Mouse (Mus musculus): ENCODE data around the gene Tmem127. TPM values are rescaled to one million over a fixed set of nuclear protein-coding genes. Genes with fewer than 3 reads are reported as not detected.
"Not testable (repeated sequence)": the region's sequence is repeated elsewhere in the genome, so short reads cannot be mapped to it uniquely, and the experiment has no call there.

Gene Tmem127
- total and polyA plus RNA-seq, 2 experiments from 2014 or later = 74.0 to 131 TPM

- ATAC-seq (ENCODE audit: low FRiP score) = no peak
- no peak overlapping the region for H3K27ac ChIP-seq (ENCODE audit: low read depth, low read length)
Measured at GRCm38 (mm10) chr2:127278162-127278561, 30.5 kb downstream of the Tmem127 start.

DNA sequence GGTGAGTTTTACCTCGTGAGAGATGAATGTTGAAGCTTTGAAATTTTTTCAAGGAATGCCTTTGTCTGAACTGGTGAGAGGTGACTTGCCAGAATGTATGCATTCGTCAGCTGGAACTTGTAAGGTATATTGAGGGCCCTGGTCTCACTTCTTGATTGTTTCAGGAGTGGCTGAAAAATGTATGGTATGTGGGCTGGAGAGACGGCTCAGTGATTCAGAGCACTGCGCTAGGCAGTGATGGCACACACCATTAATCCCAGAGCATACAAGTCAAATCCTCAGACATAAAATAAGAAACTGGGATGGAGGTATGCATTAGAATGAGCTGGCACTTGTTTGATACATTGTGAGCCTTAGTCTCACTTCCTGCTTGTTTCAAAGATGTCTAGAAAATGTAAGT, 44.5 kb downstream of the Tmem127 start:
- Histone ChIP-seq H3K4me2 (ENCODE audit: low read depth, low read length, poor library complexity, severe bottlenecking) (no peak overlapping the region), H3K4me3 (ENCODE audit: low read depth, low read length) (no peak overlapping the region), H3K9ac (replicated peaks; ENCODE audit: low read length, poor library complexity, severe bottlenecking) (no peak overlapping the region), H3K27ac (ENCODE audit: low read depth, low read length) (no peak overlapping the region), H3K27me3 (ENCODE audit: insufficient read depth, low read length) (no peaks in the 10 kb centered on the region), H3K4me1 (ENCODE audit: insufficient read depth, low read length) (no peaks in the 10 kb centered on the region), H3K36me3 (ENCODE audit: insufficient read depth, low read length) (peaks cover 45% of the 10 kb centered on the region), H3K9me3 (ENCODE audit: low read length) (no peaks in the 10 kb centered on the region)
- TF ChIP-seq CTCF (IDR thresholded peaks at IDR 0.05) = no peak
- whole genome bisulfite sequencing = 87% methylated on average over 4 of the region's 4 CpGs
- DNase-seq (ENCODE audit: low spot score) (no peak), ATAC-seq (ENCODE audit: low FRiP score) (no peak)

More at GRCm38 (mm10) chr2:127278162-127278561, 30.5 kb downstream of the Tmem127 start:
- Histone ChIP-seq H3K4me1 (ENCODE audit: insufficient read depth, low read length) (0 out of 2 replicates have a peak, but pooled peaks cover 4% of the 10 kb centered on the region), H3K9me3 (ENCODE audit: low read length) (no peaks in the 10 kb centered on the region), H3K9ac (replicated peaks; ENCODE audit: low read length, poor library complexity, severe bottlenecking) (no peak overlapping the region), H3K4me2 (ENCODE audit: low read depth, low read length, poor library complexity, severe bottlenecking) (no peak overlapping the region), H3K36me3 (ENCODE audit: insufficient read depth, low read length) (no peaks in the 10 kb centered on the region), H3K4me3 (ENCODE audit: low read depth, low read length) (no peak overlapping the region), H3K27me3 (ENCODE audit: insufficient read depth, low read length) (no peaks in the 10 kb centered on the region)
- no peak for TF ChIP-seq CTCF (IDR thresholded peaks at IDR 0.05)
- no peak for DNase-seq (ENCODE audit: low spot score)

- Histone ChIP-seq H3K27me3 (ENCODE audit: insufficient read depth, low read length) (no peaks in the 10 kb centered on the region), H3K4me2 (ENCODE audit: low read depth, low read length, poor library complexity, severe bottlenecking) (no peak overlapping the region), H3K36me3 (ENCODE audit: insufficient read depth, low read length) (peaks cover 59% of the 10 kb centered on the region), H3K4me1 (ENCODE audit: insufficient read depth, low read length) (no peaks in the 10 kb centered on the region), H3K4me3 (ENCODE audit: low read depth, low read length) (no peak overlapping the region), H3K9ac (replicated peaks; ENCODE audit: low read length, poor library complexity, severe bottlenecking) (no peak overlapping the region), H3K9me3 (ENCODE audit: low read length) (no peaks in the 10 kb centered on the region), H3K27ac (ENCODE audit: low read depth, low read length) (no peak overlapping the region)
- no peak for TF ChIP-seq CTCF (IDR thresholded peaks at IDR 0.05)
- DNase-seq (ENCODE audit: low spot score) (no peak), ATAC-seq (ENCODE audit: low FRiP score) (no peak)
- WGBS = 93% methylated on average over 7 of the region's 7 CpGs
Measured at GRCm38 (mm10) chr2:127297001-127297805, 49.5 kb downstream of the Tmem127 start.

DNA sequence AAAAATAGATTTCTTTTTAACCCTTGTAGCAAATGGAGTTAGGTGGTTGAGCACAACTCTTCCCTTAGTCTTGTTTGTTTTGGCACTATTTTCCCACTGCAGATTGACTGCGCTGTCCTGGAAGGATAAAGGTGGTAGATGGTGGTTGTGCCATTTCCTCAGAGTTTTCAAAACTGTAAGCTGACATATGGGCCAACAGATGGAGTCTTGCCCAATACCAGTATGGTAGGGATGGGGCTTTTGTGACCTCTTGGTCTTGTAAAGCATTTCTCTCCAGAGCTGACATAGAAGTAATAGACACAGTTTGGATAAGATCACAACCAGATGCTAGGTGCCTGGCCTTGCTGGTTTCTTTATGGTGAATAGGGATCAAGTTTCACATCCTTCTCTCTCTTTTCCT, 50.3 kb downstream of the Tmem127 start:
- Histone ChIP-seq H3K27me3 (ENCODE audit: insufficient read depth, low read length) (no peaks in the 10 kb centered on the region), H3K4me2 (ENCODE audit: low read depth, low read length, poor library complexity, severe bottlenecking) (no peak overlapping the region), H3K36me3 (ENCODE audit: insufficient read depth, low read length) (peaks cover 57% of the 10 kb centered on the region), H3K4me3 (ENCODE audit: low read depth, low read length) (no peak overlapping the region), H3K4me1 (ENCODE audit: insufficient read depth, low read length) (no peaks in the 10 kb centered on the region), H3K27ac (ENCODE audit: low read depth, low read length) (no peak overlapping the region), H3K9ac (replicated peaks; ENCODE audit: low read length, poor library complexity, severe bottlenecking) (no peak overlapping the region), H3K9me3 (ENCODE audit: low read length) (no peaks in the 10 kb centered on the region)
- DNase-seq (ENCODE audit: low spot score) (no peak), ATAC-seq (ENCODE audit: low FRiP score) (no peak)
- WGBS = 100% methylated on average over 1 of the region's 1 CpGs
- TF ChIP-seq CTCF (IDR thresholded peaks at IDR 0.05) = no peak

- H3K36me3 ChIP-seq (ENCODE audit: insufficient read depth, low read length) = peaks cover 42% of the 10 kb centered on the region
- WGBS = 89% methylated on average over 3 of the region's 3 CpGs
Measured at GRCm38 (mm10) chr2:127300701-127301100, 53.0 kb downstream of the Tmem127 start.

DNA sequence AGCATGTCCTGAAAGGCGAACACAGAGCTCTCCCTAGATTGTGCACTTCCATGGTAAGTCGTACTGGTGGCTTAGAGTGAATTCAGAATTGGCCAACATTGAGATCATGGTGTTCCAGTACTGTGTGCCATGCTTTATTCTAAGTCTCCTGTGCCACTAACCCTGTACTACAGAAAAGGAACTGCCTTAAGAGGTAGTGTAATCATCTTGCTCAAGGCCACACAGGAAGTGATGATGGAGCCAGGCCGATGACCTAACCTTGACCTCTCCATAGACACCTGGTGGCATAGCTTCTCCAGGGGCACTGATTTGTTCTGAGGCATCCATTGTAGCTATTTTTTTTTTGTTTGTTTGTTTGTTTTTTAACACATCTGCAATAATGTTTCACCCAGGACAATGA, 54.2 kb downstream of the Tmem127 start:
- peaks cover 33% of the 10 kb centered on the region for H3K36me3 ChIP-seq (ENCODE audit: insufficient read depth, low read length)
- TF ChIP-seq CTCF (IDR thresholded peaks at IDR 0.05) = no peak
- no peaks in the 10 kb centered on the region for H3K9me3 ChIP-seq (ENCODE audit: low read length)
- H3K9ac ChIP-seq (replicated peaks; ENCODE audit: low read length, poor library complexity, severe bottlenecking) = no peak overlapping the region
- DNase-seq (ENCODE audit: low spot score) (no peak), ATAC-seq (ENCODE audit: low FRiP score) (no peak)
- no peak overlapping the region for H3K4me2 ChIP-seq (ENCODE audit: low read depth, low read length, poor library complexity, severe bottlenecking)
- no peak overlapping the region for H3K27ac ChIP-seq (ENCODE audit: low read depth, low read length)
- no peaks in the 10 kb centered on the region for H3K4me1 ChIP-seq (ENCODE audit: insufficient read depth, low read length)
- H3K27me3 ChIP-seq (ENCODE audit: insufficient read depth, low read length) = no peaks in the 10 kb centered on the region
- 90% methylated on average over 3 of the region's 3 CpGs for WGBS
- H3K4me3 ChIP-seq (ENCODE audit: low read depth, low read length) = no peak overlapping the region

More at GRCm38 (mm10) chr2:127300701-127301100, 53.0 kb downstream of the Tmem127 start:
- DNase-seq (ENCODE audit: low spot score) (no peak), ATAC-seq (ENCODE audit: low FRiP score) (no peak)
- Histone ChIP-seq H3K4me2 (ENCODE audit: low read depth, low read length, poor library complexity, severe bottlenecking) (no peak overlapping the region), H3K27ac (ENCODE audit: low read depth, low read length) (no peak overlapping the region), H3K4me1 (ENCODE audit: insufficient read depth, low read length) (no peaks in the 10 kb centered on the region), H3K27me3 (ENCODE audit: insufficient read depth, low read length) (no peaks in the 10 kb centered on the region), H3K4me3 (ENCODE audit: low read depth, low read length) (no peak overlapping the region), H3K9me3 (ENCODE audit: low read length) (no peaks in the 10 kb centered on the region), H3K9ac (replicated peaks; ENCODE audit: low read length, poor library complexity, severe bottlenecking) (no peak overlapping the region)
- TF ChIP-seq CTCF (IDR thresholded peaks at IDR 0.05) = no peak

GRCm38 (mm10) chr2:127304192-127304591, 56.5 kb downstream of the Tmem127 start:
- H3K4me1 ChIP-seq (ENCODE audit: insufficient read depth, low read length); DNase-seq (ENCODE audit: low spot score); H3K9ac ChIP-seq (replicated peaks; ENCODE audit: low read length, poor library complexity, severe bottlenecking); H3K9me3 ChIP-seq (ENCODE audit: low read length); ATAC-seq (ENCODE audit: low FRiP score); H3K27ac ChIP-seq (ENCODE audit: low read depth, low read length); H3K4me2 ChIP-seq (ENCODE audit: low read depth, low read length, poor library complexity, severe bottlenecking); H3K4me3 ChIP-seq (ENCODE audit: low read depth, low read length); H3K27me3 ChIP-seq (ENCODE audit: insufficient read depth, low read length): not testable (repeated sequence)
- H3K36me3 ChIP-seq (ENCODE audit: insufficient read depth, low read length) = peaks cover 14% of the 10 kb centered on the region; the same call in 1 of the 2 replicates
- 96% methylated on average over 4 of the region's 4 CpGs for WGBS

Data from midbrain, postnatal 0 days (tissue).